Mouse (Mus musculus) limb, embryonic 11.5 days (tissue): ENCODE results near the gene Abhd2. TPM values are rescaled to one million over a fixed set of nuclear protein-coding genes. Genes with fewer than 3 reads are reported as not detected.
A peak's percentile ranks its signal among the peaks of the same experiment; 100 is the strongest.

Experiments used
- ATAC-seq: fragments of 200-750 bp; cut with Nextera tagmentation; 2 replicates; pipeline ENCODE4 v1.8.0; 2017; ENCODE audit warnings: low read depth; ENCODE audit not compliant: insufficient number of reproducible peaks, low FRiP score, low TSS enrichment
- DNase-seq: peaks from one replicate; pipeline ENCODE4 v3.0.0-alpha.2; 2015; ENCODE audit warnings: low spot score
- H3K27ac ChIP-seq: fragments of 300-500 bp; sonication (generic); replicated peaks from 2 replicates; pipeline ENCODE4 v1.5.1; 2014; ENCODE audit warnings: low read depth, mild to moderate bottlenecking, low read length
- H3K27me3 ChIP-seq: fragments of 300-500 bp; sonication (generic); 2 replicates; pipeline ENCODE4 v1.6.1; 2014; ENCODE audit warnings: mild to moderate bottlenecking, low read length, mixed read lengths; ENCODE audit not compliant: control insufficient read depth, insufficient read depth
- H3K36me3 ChIP-seq: fragments of 300-500 bp; sonication (generic); 2 replicates; pipeline ENCODE4 v1.6.1; 2014; ENCODE audit warnings: mild to moderate bottlenecking, low read length, moderate library complexity, mixed read lengths; ENCODE audit not compliant: control insufficient read depth, insufficient read depth
- H3K4me1 ChIP-seq: fragments of 300-500 bp; sonication (generic); 2 replicates; pipeline ENCODE4 v1.6.1; 2014; ENCODE audit warnings: low read length, mixed read lengths; ENCODE audit not compliant: control insufficient read depth, insufficient read depth
- H3K4me2 ChIP-seq: fragments of 300-500 bp; sonication (generic); 2 replicates; pipeline ENCODE4 v1.6.1; 2014; ENCODE audit warnings: low read depth, mild to moderate bottlenecking, moderate library complexity; ENCODE audit not compliant: severe bottlenecking
- H3K4me3 ChIP-seq: fragments of 300-500 bp; sonication (generic); 2 replicates; pipeline ENCODE4 v1.5.1; 2014; ENCODE audit warnings: low read depth, low read length
- H3K9ac ChIP-seq: fragments of 300-500 bp; sonication (generic); 2 replicates; pipeline ENCODE4 v1.6.1; 2014; ENCODE audit warnings: mild to moderate bottlenecking, low read length
- H3K9me3 ChIP-seq: fragments of 300-500 bp; sonication (generic); 2 replicates; pipeline ENCODE4 v1.6.1; 2016; ENCODE audit warnings: low read length; ENCODE audit not compliant: control insufficient read depth
- WGBS: fragments of 180-500 bp; shearing (Covaris S2); extraction: QIAGEN DNeasy Blood & Tissue Kit; methylation state at CpG from one replicate; pipeline ENCODE4 v1.1.7; 2014; 5-methylcytosine and 5-hydroxymethylcytosine counted together
- polyA plus RNA-seq: library from polyadenylated mRNA; unstranded; fragments of >200 nt; fragmentation: Nextera tagmentation; extraction: Ambion mirVana; gene quantifications from 2 replicates; pipeline ENCODE4 v1.2.1, GENCODE M21; 2014

The Abhd2 gene
- polyA plus RNA-seq, 1 experiment from 2014 or later = 8.8 TPM

DNA sequence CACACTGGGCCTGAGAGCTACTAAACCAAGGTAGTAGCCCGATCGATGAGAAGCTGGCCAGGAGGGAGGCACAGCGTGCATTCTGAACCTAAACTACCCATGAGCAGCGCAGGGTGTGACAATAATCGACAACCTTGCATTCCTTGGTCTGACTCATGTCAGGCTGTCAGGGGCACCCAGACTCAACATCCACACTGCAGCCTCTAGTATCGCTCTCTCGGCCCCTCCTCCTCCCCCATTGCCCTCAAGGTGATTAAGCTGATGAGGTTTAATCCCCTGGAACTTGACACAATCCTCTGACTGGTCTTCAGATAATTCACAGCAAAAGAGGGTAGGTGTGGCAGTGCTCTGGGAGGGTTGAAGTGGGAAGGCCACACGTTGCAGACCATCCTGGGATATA is 3.6 kb upstream of the Abhd2 start:
- Histone ChIP-seq H3K36me3 (no peaks in the 10 kb centered on the region), H3K9me3 (no peaks in the 10 kb centered on the region), H3K27me3 (no peaks in the 10 kb centered on the region), H3K4me3 (no peak overlapping the region), H3K9ac (no peak overlapping the region), H3K4me2 (no peak overlapping the region), H3K27ac (no peak overlapping the region), H3K4me1 (peaks cover 4% of the 10 kb centered on the region; the same call in 1 of the 2 replicates)
- no peak for ATAC-seq
- DNase-seq = no peak
- 41% methylated on average over 8 of the region's 8 CpGs for WGBS

DNA sequence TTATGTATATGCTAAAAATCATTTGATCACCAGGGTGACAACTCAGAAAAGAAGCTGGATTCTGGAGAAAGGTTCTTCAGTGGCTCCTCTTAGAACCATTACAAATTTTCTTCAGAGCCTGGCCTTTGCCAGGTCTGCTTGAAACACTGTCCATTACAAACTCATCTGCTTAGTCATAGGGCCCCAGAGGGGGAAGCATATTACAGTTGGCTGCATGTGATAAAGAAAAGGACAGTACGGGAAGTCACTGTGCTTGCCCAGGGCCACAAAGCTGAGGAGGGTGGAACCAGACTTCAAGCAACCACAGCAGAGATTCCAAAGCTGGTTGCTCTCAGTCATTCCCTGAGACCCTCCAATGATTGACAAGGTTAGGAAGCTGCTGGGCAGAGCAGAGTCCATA is 3.1 kb upstream of the Abhd2 start:
- Histone ChIP-seq H3K4me1 (peaks cover 9% of the 10 kb centered on the region; the same call in 1 of the 2 replicates), H3K4me3 (no peak overlapping the region), H3K9me3 (no peaks in the 10 kb centered on the region), H3K9ac (no peak overlapping the region), H3K27me3 (no peaks in the 10 kb centered on the region), H3K36me3 (no peaks in the 10 kb centered on the region), H3K27ac (no peak overlapping the region), H3K4me2 (no peak overlapping the region)
- no peak for ATAC-seq
- no peak for DNase-seq
- 62% methylated on average over 1 of the region's 1 CpGs for WGBS

DNA sequence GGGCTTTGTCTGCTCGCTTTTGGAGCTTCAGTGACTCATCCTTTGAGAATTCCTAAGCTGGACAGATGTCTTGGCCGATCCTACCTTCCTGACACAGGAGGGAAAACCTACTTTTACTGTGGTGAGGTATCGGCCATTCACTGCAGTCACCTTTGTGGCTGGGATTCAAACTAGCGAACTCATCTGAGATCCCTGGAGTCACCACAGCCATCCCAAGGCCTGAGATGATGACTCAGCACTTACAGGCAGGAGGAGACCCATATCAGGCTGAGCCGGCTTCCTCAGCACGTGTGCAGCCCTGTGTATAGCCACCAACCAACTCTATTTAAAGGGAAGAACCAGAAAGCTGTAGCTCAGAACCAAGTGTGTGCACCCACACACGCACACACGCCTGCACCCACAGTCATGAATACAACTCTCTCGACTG is 2.0 kb upstream of the Abhd2 start:
- Histone ChIP-seq H3K27ac (no peak overlapping the region), H3K4me2 (no peak overlapping the region), H3K4me1 (peaks cover 13% of the 10 kb centered on the region; the same call in 1 of the 2 replicates), H3K9ac (no peak overlapping the region), H3K9me3 (no peaks in the 10 kb centered on the region), H3K27me3 (no peaks in the 10 kb centered on the region), H3K4me3 (no peak overlapping the region), H3K36me3 (no peaks in the 10 kb centered on the region)
- ATAC-seq = no peak
- no peak for DNase-seq
- WGBS = 87% methylated on average over 9 of the region's 9 CpGs

DNA sequence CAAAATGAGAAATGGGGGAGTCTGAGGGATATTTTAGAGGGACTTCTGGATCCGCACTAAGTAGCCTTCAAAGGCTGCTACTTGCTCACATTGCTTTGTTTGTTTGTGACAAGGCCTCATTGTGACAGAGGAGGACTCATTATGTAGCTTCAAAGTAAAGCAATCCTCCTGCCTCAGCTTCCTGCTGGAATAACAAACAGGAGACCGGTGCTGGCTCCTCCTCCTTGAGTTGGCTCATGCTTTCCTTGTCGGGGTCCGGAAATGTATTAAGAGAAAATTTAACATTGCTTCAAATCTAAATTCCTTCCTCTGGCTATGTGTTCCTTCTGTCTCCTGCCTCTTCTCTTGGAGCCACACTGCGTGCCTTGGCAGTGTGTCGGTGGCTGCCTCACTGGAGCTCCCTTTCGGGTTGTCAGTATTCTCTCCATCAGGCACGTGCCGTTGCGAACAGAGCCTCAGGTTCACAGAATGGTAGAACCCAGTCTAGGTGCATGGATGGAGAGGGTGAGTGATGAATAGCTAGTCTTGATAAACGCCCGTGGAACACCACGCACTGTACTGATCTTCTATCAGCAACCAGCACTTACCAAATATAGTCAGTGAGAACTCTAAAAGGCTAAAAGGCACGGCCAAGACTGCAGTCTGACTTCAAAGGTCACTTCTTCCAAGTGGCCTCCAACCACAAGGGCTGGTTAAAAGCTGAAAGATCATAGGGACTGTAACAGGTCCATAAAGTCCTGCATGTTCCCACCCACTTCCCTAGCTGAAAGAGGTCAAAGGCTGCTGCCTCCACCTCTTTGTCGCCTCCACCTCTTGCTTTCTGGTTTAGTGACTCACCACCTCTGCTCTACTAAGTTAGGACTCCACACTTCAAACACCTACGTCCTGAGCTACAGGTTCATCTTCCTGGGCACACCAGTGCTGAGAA is 874 bp upstream of the Abhd2 start:
- Histone ChIP-seq H3K4me1 (peaks cover 13% of the 10 kb centered on the region; the same call in 1 of the 2 replicates), H3K27me3 (no peaks in the 10 kb centered on the region), H3K4me3 (peak overlapping the region; percentile 67), H3K27ac (no peak overlapping the region; the same call in 1 of the 2 replicates), H3K36me3 (no peaks in the 10 kb centered on the region), H3K9me3 (no peaks in the 10 kb centered on the region), H3K4me2 (peak overlapping the region; percentile 58), H3K9ac (peak overlapping the region; percentile 50)
- WGBS = 74% methylated on average over 16 of the region's 16 CpGs
- no peak; the same call in 1 of the 2 replicates for ATAC-seq
- no peak for DNase-seq

DNA sequence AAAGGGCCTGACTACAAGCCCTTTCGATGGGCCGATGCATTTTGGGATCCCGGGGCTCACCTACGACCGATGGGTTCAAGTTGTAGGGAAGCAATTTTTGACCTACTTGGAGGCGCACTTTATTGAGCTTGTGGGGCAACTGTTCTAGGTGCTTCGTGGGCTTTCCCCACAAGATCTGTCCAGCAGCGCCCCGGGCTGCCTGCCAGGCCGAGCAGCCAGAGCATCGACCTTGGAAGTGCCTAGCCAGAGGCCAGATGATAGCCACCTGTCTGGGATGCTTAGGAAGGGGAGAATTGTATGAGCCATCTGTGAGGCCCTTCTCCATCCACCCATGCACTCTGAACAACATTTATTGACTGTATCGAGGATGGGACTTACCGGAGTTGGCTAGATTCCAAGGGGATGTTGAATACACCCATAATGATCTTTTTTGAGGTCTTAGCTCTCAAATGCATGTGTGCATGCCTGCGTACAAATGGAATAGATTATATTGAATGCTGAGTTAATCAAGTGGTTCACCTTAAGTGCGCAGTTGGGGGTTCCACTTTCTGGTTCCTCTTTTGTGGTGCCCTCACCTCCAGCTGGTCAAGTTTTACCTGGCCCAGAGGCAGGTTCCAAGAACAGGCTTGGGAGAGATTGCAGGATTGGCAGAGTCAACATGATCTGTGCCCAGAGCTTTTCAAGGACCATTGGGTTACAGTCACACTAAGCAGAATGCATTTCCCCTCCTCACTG is 906 bp downstream of the Abhd2 start:
- H3K9ac ChIP-seq = peak overlapping the region; percentile 79
- WGBS = 21% methylated on average over 15 of the region's 15 CpGs
- ATAC-seq (no peak), DNase-seq (no peak)
- H3K4me3 ChIP-seq = peak overlapping the region; percentile 67
- H3K9me3 ChIP-seq = no peaks in the 10 kb centered on the region
- peaks cover 16% of the 10 kb centered on the region; the same call in 1 of the 2 replicates for H3K4me1 ChIP-seq
- peak overlapping the region; percentile 80 for H3K4me2 ChIP-seq
- 0 out of 2 replicates have a peak overlapping the region, but pooled peaks have one; percentile 30 for H3K27ac ChIP-seq
- H3K36me3 ChIP-seq = no peaks in the 10 kb centered on the region
- H3K27me3 ChIP-seq = no peaks in the 10 kb centered on the region

DNA sequence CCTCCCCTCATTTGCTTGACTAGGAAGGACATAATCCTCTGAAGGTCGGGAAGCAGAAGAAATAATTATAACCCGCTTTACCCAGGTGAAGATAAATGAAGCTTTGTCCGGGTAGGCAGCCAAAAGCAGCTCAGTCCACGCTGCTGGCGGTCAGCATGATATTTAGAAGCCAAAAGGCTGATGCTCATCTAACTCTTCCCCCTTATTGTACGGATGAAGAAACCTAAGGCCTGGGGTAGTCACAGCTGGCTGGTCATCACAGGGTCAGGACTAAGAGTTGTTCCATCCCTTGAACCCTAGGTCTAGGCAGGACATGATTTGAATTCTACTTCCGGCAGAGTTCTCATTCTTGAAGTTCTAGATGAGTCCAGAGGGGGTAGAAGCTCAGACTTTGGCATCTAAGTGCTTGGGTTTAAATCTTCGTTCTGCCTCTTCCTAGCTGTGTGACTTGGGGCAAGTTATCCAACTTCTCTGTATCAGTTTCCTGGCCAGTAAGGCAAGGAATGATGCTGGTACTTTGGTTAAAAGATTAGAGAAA is 1.5 kb downstream of the Abhd2 start:
- Histone ChIP-seq H3K9me3 (no peaks in the 10 kb centered on the region), H3K4me3 (no peak overlapping the region), H3K4me2 (peak overlapping the region; percentile 80), H3K36me3 (no peaks in the 10 kb centered on the region), H3K9ac (no peak overlapping the region), H3K4me1 (peaks cover 22% of the 10 kb centered on the region), H3K27ac (no peak overlapping the region), H3K27me3 (no peaks in the 10 kb centered on the region)
- no peak for ATAC-seq
- 81% methylated on average over 8 of the region's 8 CpGs for WGBS
- DNase-seq = no peak

DNA sequence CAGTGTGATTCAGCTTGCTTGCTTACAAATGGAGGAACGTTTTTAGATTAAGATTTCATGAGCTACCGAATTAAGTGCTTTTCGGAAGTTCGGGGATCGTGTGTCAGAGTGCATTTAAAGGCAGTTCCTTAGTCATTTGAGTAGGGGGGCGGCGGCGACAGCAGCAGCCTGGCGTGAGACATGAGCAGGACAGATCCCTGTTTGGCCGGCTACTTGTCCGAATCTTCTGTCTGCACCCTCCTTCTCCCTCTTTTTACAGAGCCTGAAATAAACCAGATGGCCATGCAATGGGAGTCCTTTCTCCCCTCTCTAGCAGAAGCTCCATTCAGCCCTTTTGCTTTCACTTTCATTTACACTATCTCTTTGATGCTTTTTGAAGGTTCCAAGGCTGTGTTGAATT is 2.3 kb downstream of the Abhd2 start:
- Histone ChIP-seq H3K4me1 (peaks cover 22% of the 10 kb centered on the region), H3K9me3 (no peaks in the 10 kb centered on the region), H3K9ac (no peak overlapping the region), H3K36me3 (no peaks in the 10 kb centered on the region), H3K4me3 (no peak overlapping the region), H3K27ac (no peak overlapping the region), H3K27me3 (no peaks in the 10 kb centered on the region), H3K4me2 (no peak overlapping the region)
- ATAC-seq = no peak
- DNase-seq = no peak
- 5% methylated on average over 11 of the region's 11 CpGs for WGBS

DNA sequence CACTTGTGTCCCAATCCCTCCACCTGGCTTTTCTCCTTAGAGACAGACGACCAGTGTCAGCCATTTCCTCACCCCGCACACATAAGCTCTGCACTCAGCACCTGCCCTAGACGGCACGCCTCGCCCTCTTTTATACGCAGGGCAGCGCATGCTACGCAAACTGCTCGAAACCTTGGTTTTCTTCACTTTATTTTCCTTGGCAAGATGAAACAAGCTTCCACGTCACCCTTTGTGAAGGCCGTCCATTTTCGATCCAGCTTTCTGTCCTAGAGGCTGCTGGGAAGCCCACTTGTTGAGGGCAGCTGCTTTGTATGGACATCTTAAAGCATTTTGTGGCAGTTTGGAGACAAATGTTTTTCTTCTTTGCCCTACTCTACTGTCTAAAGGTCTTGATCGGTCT is 5.4 kb downstream of the Abhd2 start:
- Histone ChIP-seq H3K36me3 (no peaks in the 10 kb centered on the region), H3K27ac (no peak overlapping the region), H3K4me1 (peaks cover 19% of the 10 kb centered on the region)

More for the DNA sequence above, 5.4 kb downstream of the Abhd2 start:
- Histone ChIP-seq H3K9me3 (no peaks in the 10 kb centered on the region), H3K4me3 (no peak overlapping the region), H3K27me3 (no peaks in the 10 kb centered on the region), H3K9ac (no peak overlapping the region), H3K4me2 (no peak overlapping the region)
- no peak for ATAC-seq
- 89% methylated on average over 13 of the region's 13 CpGs for WGBS
- DNase-seq = no peak
